Mouse (Mus musculus): ENCODE measurements around the gene Kpna6.

GRCm38 (mm10) chr4:129683901-129684493 lies 11.4 kb upstream of the Kpna6 start:
- TF ChIP-seq CTCF (IDR thresholded peaks at IDR 0.05; ENCODE audit: low read depth, low read length) (no peak), POLR2A (IDR thresholded peaks at IDR 0.05; ENCODE audit: insufficient read depth, low read length) (no peak)
